Mouse (Mus musculus): Measurements from ENCODE around the gene Cma2. TPM values are rescaled to one million over a fixed set of nuclear protein-coding genes. Genes with fewer than 3 reads are reported as not detected.
A peak's percentile ranks its signal among the peaks of the same experiment; 100 is the strongest.

Cma2 gene
- polyA plus RNA-seq (2015; fragmentation: Nextera tagmentation; extraction: Ambion mirVana) = not detected in 2 replicates

DNA sequence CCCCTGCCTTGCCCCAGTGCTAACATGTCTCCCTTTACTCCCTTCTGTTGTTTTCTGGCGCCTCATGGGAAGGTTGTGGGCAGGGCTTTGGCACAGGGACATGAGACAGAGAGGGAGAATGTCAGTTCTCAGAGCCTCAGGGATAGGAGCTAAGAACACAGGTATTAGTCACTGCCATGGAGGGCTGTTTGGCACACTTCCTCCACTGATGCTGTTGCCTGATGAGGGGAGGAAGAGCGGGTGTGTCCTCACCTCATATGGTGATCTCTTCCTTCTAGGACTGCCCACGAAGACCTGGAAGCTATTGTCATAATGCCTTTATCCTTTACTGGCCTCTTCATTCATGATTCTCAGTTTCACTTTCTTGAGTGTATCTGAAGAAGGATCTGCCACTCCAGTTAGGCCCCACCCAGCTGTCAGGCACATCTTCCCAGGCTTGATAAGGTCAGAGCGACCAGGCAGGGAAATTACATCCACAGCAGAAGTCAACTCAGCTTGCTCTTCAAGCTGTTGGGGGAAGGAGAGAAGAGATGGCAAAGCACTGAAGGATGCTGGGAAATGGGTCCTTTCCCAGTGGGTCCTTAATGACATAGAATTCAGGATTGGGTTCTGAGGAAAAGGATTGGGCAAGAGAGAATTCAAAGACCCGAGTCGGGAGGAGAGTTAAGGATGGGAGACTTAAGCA is at the start of gene Cma2:
Gene Cma2, plus strand, starts transcription at position 635 of the 685 bp plus-strand sequence.
- H3K4me2 ChIP-seq (ENCODE audit: low read length) = no peak within 1 kb of the TSS
- no peak within 1 kb of the TSS for H3K27ac ChIP-seq (ENCODE audit: low read length)
- no peaks in the 10 kb centered on the region for H3K27me3 ChIP-seq (ENCODE audit: control insufficient read depth, insufficient read depth, low read depth, low read length)
- no peak for ATAC-seq
- WGBS = 86% methylated on average over 6 of the region's 6 CpGs
- H3K36me3 ChIP-seq (ENCODE audit: control insufficient read depth, insufficient read depth, low read length) = no peaks in the 10 kb centered on the region
- no peak within 1 kb of the TSS for H3K4me3 ChIP-seq (ENCODE audit: low read depth, low read length)
- no peaks in the 10 kb centered on the region for H3K9me3 ChIP-seq (replicated peaks; ENCODE audit: control insufficient read depth, low read length, poor library complexity, severe bottlenecking)
- H3K4me1 ChIP-seq (ENCODE audit: control insufficient read depth, insufficient read depth, low read length) = no peaks in the 10 kb centered on the region
- no peak within 1 kb of the TSS for H3K9ac ChIP-seq (ENCODE audit: low read depth, low read length)

DNA sequence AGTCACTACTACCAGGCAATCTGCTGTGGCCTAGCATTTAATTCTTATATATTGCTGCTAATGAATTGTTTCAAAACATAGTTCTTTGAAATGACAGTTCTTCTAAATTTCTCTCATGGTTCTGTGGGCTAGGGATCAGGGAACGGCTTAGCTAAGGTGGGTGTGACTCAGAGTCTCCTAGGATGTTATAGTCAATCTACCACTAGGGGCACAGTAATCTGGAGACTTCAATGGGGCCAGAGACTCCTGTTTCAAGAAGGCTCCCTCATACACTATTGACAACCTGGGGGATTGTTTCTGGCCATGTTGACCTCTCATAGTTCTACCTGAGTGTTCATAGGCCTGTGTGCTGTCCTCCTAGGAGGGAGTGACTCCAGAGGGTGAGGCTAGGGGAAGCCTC is 45.3 kb upstream of the Cma2 start:
- Histone ChIP-seq H3K4me2 (ENCODE audit: low read length) (no peak overlapping the region), H3K9ac (ENCODE audit: low read depth, low read length) (no peak overlapping the region), H3K4me1 (ENCODE audit: control insufficient read depth, insufficient read depth, low read length) (peaks cover 7% of the 10 kb centered on the region), H3K27me3 (ENCODE audit: control insufficient read depth, insufficient read depth, low read depth, low read length) (no peaks in the 10 kb centered on the region), H3K27ac (ENCODE audit: low read length) (no peak overlapping the region), H3K36me3 (ENCODE audit: control insufficient read depth, insufficient read depth, low read length) (no peaks in the 10 kb centered on the region), H3K4me3 (ENCODE audit: low read depth, low read length) (no peak overlapping the region), H3K9me3 (replicated peaks; ENCODE audit: control insufficient read depth, low read length, poor library complexity, severe bottlenecking) (no peaks in the 10 kb centered on the region)
- WGBS = 17% methylated on average over 1 of the region's 1 CpGs
- ATAC-seq = no peak

DNA sequence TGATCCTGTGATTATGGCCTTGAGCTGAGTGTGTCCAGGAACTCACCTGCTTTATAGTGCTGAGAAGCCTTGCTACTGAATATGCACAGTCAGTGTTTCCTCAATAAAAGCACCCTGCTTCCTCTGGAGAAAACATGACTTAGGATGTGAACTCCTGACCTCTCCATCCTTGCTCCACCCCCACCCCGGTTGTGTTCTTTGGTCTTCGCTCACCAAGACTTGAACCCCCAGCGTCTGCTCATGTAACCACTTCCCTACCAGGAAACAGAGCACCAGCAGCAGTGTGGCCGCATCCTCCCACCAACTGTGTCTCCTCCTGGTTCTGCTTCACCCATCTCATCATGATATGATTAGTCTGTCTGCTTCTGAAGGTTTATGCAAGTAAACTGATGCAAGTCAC is 37.4 kb upstream of the Cma2 start:
- Histone ChIP-seq H3K27me3 (ENCODE audit: control insufficient read depth, insufficient read depth, low read depth, low read length) (no peaks in the 10 kb centered on the region), H3K4me2 (ENCODE audit: low read length) (no peak overlapping the region), H3K9ac (ENCODE audit: low read depth, low read length) (no peak overlapping the region), H3K4me1 (ENCODE audit: control insufficient read depth, insufficient read depth, low read length) (no peaks in the 10 kb centered on the region), H3K36me3 (ENCODE audit: control insufficient read depth, insufficient read depth, low read length) (no peaks in the 10 kb centered on the region), H3K27ac (ENCODE audit: low read length) (no peak overlapping the region), H3K4me3 (ENCODE audit: low read depth, low read length) (no peak overlapping the region), H3K9me3 (replicated peaks; ENCODE audit: control insufficient read depth, low read length, poor library complexity, severe bottlenecking) (no peaks in the 10 kb centered on the region)
- WGBS = 55% methylated on average over 4 of the region's 4 CpGs
- no peak for ATAC-seq

DNA sequence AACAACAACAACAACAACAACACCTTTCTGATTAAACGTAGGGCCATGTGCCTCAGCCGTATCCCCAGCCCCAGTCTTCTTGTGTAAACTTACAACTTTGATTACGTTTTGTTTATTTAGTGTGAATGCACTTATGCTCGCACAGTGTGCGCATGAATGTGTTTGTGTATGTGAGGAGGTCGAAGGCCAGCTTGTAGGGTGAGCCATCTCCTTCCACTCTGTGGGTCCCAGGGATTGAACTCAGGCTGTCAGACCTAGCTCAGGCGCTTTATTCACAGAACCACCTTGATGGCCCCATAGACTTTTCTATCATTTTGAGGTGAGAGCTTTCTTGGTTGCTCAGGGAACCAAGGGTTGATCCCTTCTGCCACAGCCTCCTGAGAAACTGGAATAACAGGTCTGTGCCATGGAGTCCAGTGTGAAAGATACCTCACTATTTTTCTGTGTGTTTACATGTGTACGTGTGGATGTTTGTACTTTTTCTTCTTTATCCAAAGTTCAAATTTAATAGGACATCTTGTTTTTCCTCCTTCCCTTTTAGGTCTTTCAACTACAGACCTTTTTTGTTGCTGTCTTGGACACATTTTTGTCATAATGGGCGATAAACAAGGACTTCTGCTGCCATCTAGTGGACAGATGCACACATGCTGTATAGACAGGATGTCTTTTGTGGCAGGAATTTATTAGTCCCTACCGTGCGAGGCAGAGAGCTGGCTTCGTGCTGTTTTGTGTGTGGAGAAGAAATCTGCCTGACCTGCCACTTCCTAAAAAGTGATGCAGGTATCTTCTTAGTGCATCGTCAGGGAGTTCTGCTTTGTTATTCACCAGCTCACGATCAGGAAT is 32.3 kb upstream of the Cma2 start:
- Histone ChIP-seq H3K4me3 (ENCODE audit: low read depth, low read length) (no peak overlapping the region), H3K4me2 (ENCODE audit: low read length) (peak overlapping the region; percentile 45; the same call in 1 of the 2 replicates), H3K9ac (ENCODE audit: low read depth, low read length) (peak overlapping the region; percentile 56), H3K4me1 (ENCODE audit: control insufficient read depth, insufficient read depth, low read length) (0 out of 2 replicates have a peak, but pooled peaks cover 3% of the 10 kb centered on the region), H3K27me3 (ENCODE audit: control insufficient read depth, insufficient read depth, low read depth, low read length) (no peaks in the 10 kb centered on the region), H3K9me3 (replicated peaks; ENCODE audit: control insufficient read depth, low read length, poor library complexity, severe bottlenecking) (no peaks in the 10 kb centered on the region), H3K27ac (ENCODE audit: low read length) (peak overlapping the region; percentile 33; the same call in 1 of the 2 replicates), H3K36me3 (ENCODE audit: control insufficient read depth, insufficient read depth, low read length) (no peaks in the 10 kb centered on the region)
- WGBS = 40% methylated on average over 14 of the region's 14 CpGs
- ATAC-seq = peak; percentile 91

DNA sequence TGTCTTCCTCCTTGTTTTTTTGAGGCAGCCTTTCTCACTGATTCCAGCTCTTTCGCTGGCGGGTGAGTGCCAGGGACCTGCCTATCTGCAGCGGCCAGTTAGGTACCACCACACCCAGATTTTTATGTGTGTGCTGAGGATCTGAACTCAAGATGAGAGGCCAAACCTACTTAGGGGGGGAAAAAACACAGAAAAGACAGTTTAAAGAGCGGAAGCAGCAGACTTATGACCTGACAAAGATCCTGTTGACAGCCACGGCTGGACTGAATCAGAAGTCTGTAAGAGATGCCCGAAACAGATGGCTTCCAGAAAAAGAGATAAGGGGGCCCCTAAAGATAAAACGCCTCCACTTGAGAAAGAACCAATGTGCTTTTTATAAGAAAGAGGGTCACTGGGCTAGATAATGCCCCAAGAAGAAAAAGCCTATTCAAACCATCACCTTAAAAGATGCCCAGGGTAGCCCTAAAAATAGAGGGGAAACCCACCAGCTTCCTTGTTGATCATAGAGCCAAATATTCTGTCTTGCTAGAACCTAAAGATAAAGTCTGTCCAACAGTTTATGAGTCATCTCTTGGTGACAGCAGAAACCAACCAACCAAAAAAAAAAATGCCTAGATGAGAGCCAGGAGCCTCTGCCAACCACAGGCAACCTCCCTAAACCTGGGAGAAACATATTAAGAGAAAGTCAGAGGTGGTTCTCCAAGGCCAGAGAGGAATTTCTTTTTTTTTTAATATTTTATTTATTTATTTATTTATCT is 28.1 kb upstream of the Cma2 start:
- 86% methylated on average over 7 of the region's 7 CpGs for WGBS
- Histone ChIP-seq H3K4me2 (ENCODE audit: low read length) (no peak overlapping the region), H3K27ac (ENCODE audit: low read length) (no peak overlapping the region), H3K4me1 (ENCODE audit: control insufficient read depth, insufficient read depth, low read length) (0 out of 2 replicates have a peak, but pooled peaks cover 3% of the 10 kb centered on the region), H3K27me3 (ENCODE audit: control insufficient read depth, insufficient read depth, low read depth, low read length) (no peaks in the 10 kb centered on the region), H3K9me3 (replicated peaks; ENCODE audit: control insufficient read depth, low read length, poor library complexity, severe bottlenecking) (no peaks in the 10 kb centered on the region), H3K36me3 (ENCODE audit: control insufficient read depth, insufficient read depth, low read length) (no peaks in the 10 kb centered on the region), H3K4me3 (ENCODE audit: low read depth, low read length) (no peak overlapping the region), H3K9ac (ENCODE audit: low read depth, low read length) (no peak overlapping the region)
- ATAC-seq = no peak

DNA sequence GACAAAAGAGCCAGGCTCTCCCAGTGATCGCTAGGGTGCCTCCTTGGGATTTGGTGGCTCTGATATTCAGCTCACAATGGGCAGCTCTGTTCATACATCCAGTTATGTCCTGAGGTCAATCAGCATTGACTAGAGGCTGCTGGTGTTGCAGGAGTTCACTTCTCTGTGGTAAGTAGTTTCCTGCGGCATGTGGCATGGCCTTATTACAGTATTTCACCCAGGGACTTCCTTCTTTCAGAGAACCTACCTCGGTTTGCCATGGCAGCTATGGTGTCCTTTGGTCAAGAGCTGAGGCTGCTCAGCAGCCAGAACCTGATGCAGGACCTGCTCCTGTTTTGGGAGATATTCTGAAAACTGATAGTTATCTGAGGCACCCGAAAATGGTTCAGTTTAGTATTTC is 23.9 kb upstream of the Cma2 start:
- ATAC-seq = no peak
- WGBS = 89% methylated on average over 4 of the region's 4 CpGs
- Histone ChIP-seq H3K36me3 (ENCODE audit: control insufficient read depth, insufficient read depth, low read length) (no peaks in the 10 kb centered on the region), H3K9me3 (replicated peaks; ENCODE audit: control insufficient read depth, low read length, poor library complexity, severe bottlenecking) (peaks cover 3% of the 10 kb centered on the region; the same call in 1 of the 2 replicates), H3K27ac (ENCODE audit: low read length) (no peak overlapping the region), H3K9ac (ENCODE audit: low read depth, low read length) (no peak overlapping the region), H3K4me2 (ENCODE audit: low read length) (no peak overlapping the region), H3K4me1 (ENCODE audit: control insufficient read depth, insufficient read depth, low read length) (no peaks in the 10 kb centered on the region), H3K4me3 (ENCODE audit: low read depth, low read length) (no peak overlapping the region), H3K27me3 (ENCODE audit: control insufficient read depth, insufficient read depth, low read depth, low read length) (no peaks in the 10 kb centered on the region)

DNA sequence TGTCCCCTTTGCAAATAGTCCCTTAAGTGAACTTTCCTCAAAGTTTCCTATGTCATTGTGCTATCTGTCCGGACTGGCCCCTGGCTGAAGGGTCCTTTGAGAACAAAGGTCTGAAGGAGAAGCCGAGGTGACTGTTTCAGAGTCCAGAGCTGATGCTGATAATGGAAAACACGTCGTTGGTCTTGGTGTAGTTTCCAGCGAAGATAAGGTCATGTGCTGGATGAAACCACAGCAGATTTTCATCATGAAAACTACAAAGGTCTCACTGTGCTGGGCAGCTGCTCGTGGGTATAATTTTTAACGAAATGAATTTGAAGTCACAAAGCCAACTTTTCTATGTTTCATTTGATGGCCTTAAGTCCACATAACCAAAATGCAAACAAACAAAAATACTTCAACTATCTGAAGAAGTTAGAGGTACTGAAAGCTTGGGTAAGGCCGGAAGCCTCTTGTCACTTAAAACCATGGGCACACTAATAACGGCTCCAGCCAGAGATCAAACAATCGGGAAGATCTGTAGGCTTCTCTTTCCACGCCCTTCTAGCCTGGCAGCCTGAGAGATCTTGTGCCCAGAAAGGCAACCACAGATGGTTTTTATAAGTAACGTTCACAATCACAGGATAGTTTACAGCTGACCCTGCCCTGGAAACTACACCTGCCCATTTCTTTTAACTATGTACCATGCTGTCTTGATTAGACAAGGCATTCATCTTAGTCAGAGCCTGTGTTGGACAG is 21.4 kb upstream of the Cma2 start:
- no peak overlapping the region for H3K9ac ChIP-seq (ENCODE audit: low read depth, low read length)
- H3K9me3 ChIP-seq (replicated peaks; ENCODE audit: control insufficient read depth, low read length, poor library complexity, severe bottlenecking) = peaks cover 3% of the 10 kb centered on the region; the same call in 1 of the 2 replicates
- WGBS = 85% methylated on average over 12 of the region's 12 CpGs
- no peaks in the 10 kb centered on the region for H3K27me3 ChIP-seq (ENCODE audit: control insufficient read depth, insufficient read depth, low read depth, low read length)
- H3K4me2 ChIP-seq (ENCODE audit: low read length) = no peak overlapping the region
- H3K4me3 ChIP-seq (ENCODE audit: low read depth, low read length) = no peak overlapping the region
- ATAC-seq = no peak
- H3K36me3 ChIP-seq (ENCODE audit: control insufficient read depth, insufficient read depth, low read length) = no peaks in the 10 kb centered on the region
- H3K27ac ChIP-seq (ENCODE audit: low read length) = no peak overlapping the region
- no peaks in the 10 kb centered on the region for H3K4me1 ChIP-seq (ENCODE audit: control insufficient read depth, insufficient read depth, low read length)

DNA sequence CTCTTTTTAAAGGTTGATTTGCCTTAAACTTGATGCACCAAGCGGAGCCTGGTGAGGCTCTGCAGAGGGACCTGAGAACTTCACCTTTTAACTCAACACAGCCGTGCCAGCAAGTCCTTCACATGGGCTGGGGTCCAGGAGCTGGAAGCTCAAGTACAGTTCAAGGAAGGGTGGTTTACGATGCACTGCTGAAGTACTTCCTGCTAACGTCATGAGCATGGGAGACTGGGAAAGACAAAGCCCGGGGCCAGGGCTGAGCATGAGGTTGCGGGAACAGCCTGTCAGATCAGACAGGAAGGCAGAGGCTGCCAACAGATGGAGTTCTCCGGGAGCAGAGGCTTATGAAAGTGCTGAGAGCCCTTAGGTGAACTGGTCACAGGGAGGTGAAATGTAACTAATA is 17.2 kb upstream of the Cma2 start:
- Histone ChIP-seq H3K27me3 (ENCODE audit: control insufficient read depth, insufficient read depth, low read depth, low read length) (no peaks in the 10 kb centered on the region), H3K9me3 (replicated peaks; ENCODE audit: control insufficient read depth, low read length, poor library complexity, severe bottlenecking) (peaks cover 3% of the 10 kb centered on the region; the same call in 1 of the 2 replicates), H3K4me2 (ENCODE audit: low read length) (no peak overlapping the region), H3K4me3 (ENCODE audit: low read depth, low read length) (no peak overlapping the region), H3K36me3 (ENCODE audit: control insufficient read depth, insufficient read depth, low read length) (no peaks in the 10 kb centered on the region), H3K9ac (ENCODE audit: low read depth, low read length) (no peak overlapping the region), H3K4me1 (ENCODE audit: control insufficient read depth, insufficient read depth, low read length) (no peaks in the 10 kb centered on the region), H3K27ac (ENCODE audit: low read length) (no peak overlapping the region)
- 73% methylated on average over 7 of the region's 7 CpGs for WGBS
- ATAC-seq = no peak

Data from midbrain, embryonic 16.5 days (tissue).